Mouse (Mus musculus): ENCODE results near the gene Gm26657.

The Gm26657 gene

GRCm38 (mm10) chr4:56757693-56758092 lies 17.8 kb downstream of the Gm26657 start:
- no peak for DNase-seq (ENCODE audit: low read depth, low spot score)

- DNase-seq (ENCODE audit: low read depth, low spot score), result no peak
Observed at GRCm38 (mm10) chr4:56767861-56768284, 28.0 kb downstream of the Gm26657 start.

GRCm38 (mm10) chr4:56768913-56769312 lies 29.0 kb downstream of the Gm26657 start:
- no peak for DNase-seq (ENCODE audit: low read depth, low spot score)

GRCm38 (mm10) chr4:56771065-56771464 lies 31.2 kb downstream of the Gm26657 start:
- no peak for DNase-seq (ENCODE audit: low read depth, low spot score)
